Mouse (Mus musculus): ENCODE measurements around the gene Rtp1. TPM values are rescaled to one million over a fixed set of nuclear protein-coding genes. Genes with fewer than 3 reads are reported as not detected.

Gene Rtp1
- polyA plus RNA-seq (2012; rRNA removed), result 0.04 and 0.05 TPM in 2 replicates

DNA sequence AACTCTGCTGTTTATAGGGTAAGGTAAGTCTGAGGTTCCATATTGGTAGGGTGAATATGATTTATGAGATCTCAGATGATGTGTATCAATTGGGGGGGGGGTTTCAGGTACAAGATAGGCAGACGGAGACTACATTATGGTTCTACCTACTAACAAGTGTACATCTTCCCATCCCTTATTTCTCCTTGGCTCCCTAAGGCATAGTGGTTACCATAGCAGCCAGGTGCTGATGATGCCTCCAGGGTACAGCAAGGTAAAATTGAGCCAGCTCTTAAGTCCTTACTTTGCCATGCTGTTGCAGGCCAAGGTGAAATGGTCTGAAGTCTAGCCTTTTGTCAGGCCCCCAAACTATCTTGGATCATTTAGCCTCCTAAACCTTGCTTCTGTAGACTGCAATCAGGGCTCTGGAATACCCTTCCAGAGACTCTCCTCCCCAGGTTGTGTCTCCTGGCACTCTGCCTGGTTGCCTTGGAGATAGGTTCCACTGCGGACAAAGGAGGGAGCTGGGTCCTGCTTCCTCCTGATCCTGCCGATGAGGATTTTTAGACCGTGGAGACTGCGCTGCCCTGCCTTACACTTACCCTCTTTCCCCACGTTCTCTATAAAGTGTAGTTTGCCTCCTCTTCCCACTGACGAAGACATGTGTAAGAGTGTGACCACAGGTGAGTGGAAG is at the start of gene Rtp1:
Rtp1 (plus strand) TSS at position 487 of the 673 bp plus-strand sequence.
- Histone ChIP-seq H3K27me3 (ENCODE audit: control insufficient read depth, insufficient read depth, low read length) (no peaks in the 10 kb centered on the region), H3K4me1 (replicated peaks; ENCODE audit: control insufficient read depth, insufficient read depth, low read length) (no peaks in the 10 kb centered on the region), H3K27ac (ENCODE audit: control insufficient read depth, insufficient read depth, low read length) (no peak within 1 kb of the TSS), H3K36me3 (ENCODE audit: control insufficient read depth, insufficient read depth, low read length) (no peaks in the 10 kb centered on the region), H3K4me3 (ENCODE audit: control insufficient read depth, insufficient read depth, low read length) (no peak within 1 kb of the TSS)
- no peak for DNase-seq
- 88% methylated on average over 7 of the region's 7 CpGs for WGBS
- TF ChIP-seq CTCF (IDR thresholded peaks at IDR 0.05; ENCODE audit: borderline replicate concordance, control insufficient read depth, extremely low read depth, insufficient read depth, low read length, poor library complexity) (no peak), POLR2A (IDR thresholded peaks at IDR 0.05; ENCODE audit: control insufficient read depth, extremely low read depth, insufficient read depth, low read length, poor library complexity) (no peak)

DNA sequence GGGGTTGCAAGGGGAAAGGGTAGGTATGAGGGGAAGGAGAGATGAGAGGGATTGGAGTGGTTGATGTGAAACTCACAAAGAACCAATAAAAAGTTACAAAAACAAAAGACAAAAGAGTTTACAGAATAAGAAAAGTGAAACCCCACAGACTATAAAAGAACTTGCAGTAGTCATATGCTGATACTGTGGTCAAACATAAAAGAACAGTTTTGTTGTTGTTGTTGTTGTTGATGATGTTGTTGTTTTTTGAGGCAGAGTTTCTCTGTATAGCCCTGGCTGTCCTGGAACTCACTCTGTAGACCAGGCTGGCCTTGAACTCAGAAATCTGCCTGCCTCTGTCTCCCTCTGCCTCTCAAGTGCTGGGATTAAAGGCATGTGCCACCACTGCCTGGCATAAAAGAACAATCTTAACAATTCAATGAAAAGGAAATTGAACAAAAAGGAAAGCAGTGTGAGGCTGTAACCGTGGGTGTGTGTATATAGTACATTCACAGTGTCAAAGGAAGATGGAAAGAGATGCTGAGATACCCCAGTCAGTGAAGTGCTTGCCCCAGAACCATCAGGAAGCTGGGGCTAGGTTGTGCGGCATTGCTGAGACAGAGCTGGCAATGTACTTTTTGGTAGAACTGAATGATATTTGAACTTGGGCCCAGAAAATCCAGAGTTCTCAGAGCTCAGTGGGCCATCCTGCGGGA is 49.2 kb upstream of the Rtp1 start:
- no peak overlapping the region; the same call in 1 of the 2 replicates for H3K27ac ChIP-seq (ENCODE audit: control insufficient read depth, insufficient read depth, low read length)
- WGBS, result 81% methylated on average over 3 of the region's 3 CpGs
- no peaks in the 10 kb centered on the region for H3K36me3 ChIP-seq (ENCODE audit: control insufficient read depth, insufficient read depth, low read length)
- no peaks in the 10 kb centered on the region for H3K27me3 ChIP-seq (ENCODE audit: control insufficient read depth, insufficient read depth, low read length)
- H3K4me3 ChIP-seq (ENCODE audit: control insufficient read depth, insufficient read depth, low read length), result no peak overlapping the region
- peaks cover 14% of the 10 kb centered on the region for H3K4me1 ChIP-seq (replicated peaks; ENCODE audit: control insufficient read depth, insufficient read depth, low read length)
- no peak for DNase-seq
- TF ChIP-seq POLR2A (IDR thresholded peaks at IDR 0.05; ENCODE audit: control insufficient read depth, extremely low read depth, insufficient read depth, low read length, poor library complexity) (no peak), CTCF (IDR thresholded peaks at IDR 0.05; ENCODE audit: borderline replicate concordance, control insufficient read depth, extremely low read depth, insufficient read depth, low read length, poor library complexity) (no peak)

DNA sequence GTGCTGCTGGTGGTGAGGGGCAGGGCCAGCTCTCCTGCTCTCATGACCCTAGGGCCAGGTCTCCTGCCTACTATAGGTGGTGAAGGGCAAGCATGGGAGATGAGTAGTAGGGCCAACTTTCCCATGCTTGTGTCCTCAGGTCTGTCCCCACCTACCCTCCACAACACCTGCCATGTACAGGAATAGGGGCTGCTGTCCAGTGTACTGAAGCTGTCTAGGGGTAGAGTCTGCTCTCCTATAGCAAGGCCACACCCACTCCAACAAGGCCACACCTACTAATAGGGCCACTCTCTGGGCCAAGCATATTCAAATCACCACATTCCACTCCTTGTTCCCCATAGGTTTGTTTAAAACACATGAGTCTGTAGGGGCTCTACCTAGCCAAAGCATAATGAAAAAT is 44.6 kb upstream of the Rtp1 start:
- no peaks in the 10 kb centered on the region for H3K36me3 ChIP-seq (ENCODE audit: control insufficient read depth, insufficient read depth, low read length)
- no peak overlapping the region for H3K27ac ChIP-seq (ENCODE audit: control insufficient read depth, insufficient read depth, low read length)
- no peak for DNase-seq
- H3K4me3 ChIP-seq (ENCODE audit: control insufficient read depth, insufficient read depth, low read length), result no peak overlapping the region
- TF ChIP-seq CTCF (IDR thresholded peaks at IDR 0.05; ENCODE audit: borderline replicate concordance, control insufficient read depth, extremely low read depth, insufficient read depth, low read length, poor library complexity), result no peak
- no peak for TF ChIP-seq POLR2A (IDR thresholded peaks at IDR 0.05; ENCODE audit: control insufficient read depth, extremely low read depth, insufficient read depth, low read length, poor library complexity)
- peaks cover 7% of the 10 kb centered on the region for H3K4me1 ChIP-seq (replicated peaks; ENCODE audit: control insufficient read depth, insufficient read depth, low read length)
- no peaks in the 10 kb centered on the region for H3K27me3 ChIP-seq (ENCODE audit: control insufficient read depth, insufficient read depth, low read length)

DNA sequence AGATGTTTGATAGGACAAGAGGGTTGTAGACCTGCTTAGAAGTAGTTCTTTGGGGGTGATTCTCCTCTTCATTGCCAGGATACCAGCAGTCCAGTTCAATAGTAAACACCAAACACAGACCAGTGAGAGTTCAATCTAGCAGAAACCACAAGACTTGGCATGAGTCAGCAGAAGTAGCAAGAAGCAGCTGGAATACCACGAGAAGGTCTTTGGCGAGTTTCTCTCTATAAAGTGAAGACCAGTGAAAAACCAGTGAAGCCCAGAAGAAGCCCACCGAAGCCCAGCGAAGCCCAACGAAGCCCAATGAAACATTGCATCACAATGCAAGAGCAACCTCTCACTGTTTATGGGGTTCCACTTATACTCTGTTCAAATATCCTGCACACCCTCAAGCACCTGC is 31.0 kb upstream of the Rtp1 start:
- no peak for DNase-seq
- TF ChIP-seq CTCF (IDR thresholded peaks at IDR 0.05; ENCODE audit: borderline replicate concordance, control insufficient read depth, extremely low read depth, insufficient read depth, low read length, poor library complexity), result no peak
- TF ChIP-seq POLR2A (IDR thresholded peaks at IDR 0.05; ENCODE audit: control insufficient read depth, extremely low read depth, insufficient read depth, low read length, poor library complexity), result no peak
- H3K27me3 ChIP-seq (ENCODE audit: control insufficient read depth, insufficient read depth, low read length), result no peaks in the 10 kb centered on the region
- H3K4me1 ChIP-seq (replicated peaks; ENCODE audit: control insufficient read depth, insufficient read depth, low read length), result peaks cover 10% of the 10 kb centered on the region
- WGBS, result 68% methylated on average over 5 of the region's 5 CpGs
- no peak overlapping the region for H3K4me3 ChIP-seq (ENCODE audit: control insufficient read depth, insufficient read depth, low read length)
- no peaks in the 10 kb centered on the region for H3K36me3 ChIP-seq (ENCODE audit: control insufficient read depth, insufficient read depth, low read length)
- H3K27ac ChIP-seq (ENCODE audit: control insufficient read depth, insufficient read depth, low read length), result no peak overlapping the region

DNA sequence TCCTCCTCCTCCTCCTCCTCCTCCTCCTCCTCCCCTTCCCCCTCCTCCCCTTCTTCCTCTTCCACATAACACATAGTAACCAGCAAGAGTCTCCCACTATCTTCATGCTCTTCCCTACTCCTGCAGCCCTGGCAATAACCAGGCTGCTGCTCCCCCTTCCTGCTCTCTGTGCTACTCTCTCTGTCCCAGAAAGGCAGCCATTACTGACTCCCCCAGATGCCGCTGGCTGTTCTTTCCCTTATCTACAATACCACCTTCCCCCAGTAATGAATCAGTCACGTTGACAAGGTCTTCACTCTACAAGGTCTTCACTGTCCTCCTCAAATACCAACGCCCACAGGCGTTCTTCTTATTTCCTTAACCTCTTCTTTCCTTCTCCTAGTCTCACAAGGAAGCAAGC is 27.5 kb upstream of the Rtp1 start:
- 56% methylated on average over 4 of the region's 4 CpGs for WGBS
- DNase-seq, result no peak
- no peaks in the 10 kb centered on the region for H3K27me3 ChIP-seq (ENCODE audit: control insufficient read depth, insufficient read depth, low read length)
- no peaks in the 10 kb centered on the region for H3K36me3 ChIP-seq (ENCODE audit: control insufficient read depth, insufficient read depth, low read length)
- H3K4me1 ChIP-seq (replicated peaks; ENCODE audit: control insufficient read depth, insufficient read depth, low read length), result peaks cover 11% of the 10 kb centered on the region
- no peak overlapping the region for H3K27ac ChIP-seq (ENCODE audit: control insufficient read depth, insufficient read depth, low read length)
- TF ChIP-seq POLR2A (IDR thresholded peaks at IDR 0.05; ENCODE audit: control insufficient read depth, extremely low read depth, insufficient read depth, low read length, poor library complexity), result no peak
- TF ChIP-seq CTCF (IDR thresholded peaks at IDR 0.05; ENCODE audit: borderline replicate concordance, control insufficient read depth, extremely low read depth, insufficient read depth, low read length, poor library complexity), result no peak
- H3K4me3 ChIP-seq (ENCODE audit: control insufficient read depth, insufficient read depth, low read length), result no peak overlapping the region

DNA sequence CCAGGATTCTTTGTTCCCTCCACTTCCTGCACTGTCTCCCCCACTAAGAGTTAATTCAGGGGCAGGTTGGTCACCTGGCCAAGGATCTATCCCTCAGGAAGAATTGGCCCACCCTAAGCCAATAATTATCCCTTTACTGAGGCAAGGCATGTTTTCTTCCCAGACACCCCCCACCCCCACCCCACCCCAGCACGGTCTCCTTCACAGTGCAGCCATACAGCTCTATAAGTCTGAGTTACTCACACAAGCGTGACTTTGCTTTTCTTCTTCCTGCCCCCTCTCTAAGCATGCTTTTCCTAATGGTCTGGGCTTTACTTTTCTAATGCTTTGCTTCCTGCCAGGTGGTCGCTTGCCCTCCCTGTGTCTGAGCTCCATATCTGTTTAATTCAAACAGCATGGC is 27.0 kb upstream of the Rtp1 start:
- Histone ChIP-seq H3K27me3 (ENCODE audit: control insufficient read depth, insufficient read depth, low read length) (no peaks in the 10 kb centered on the region), H3K36me3 (ENCODE audit: control insufficient read depth, insufficient read depth, low read length) (no peaks in the 10 kb centered on the region), H3K27ac (ENCODE audit: control insufficient read depth, insufficient read depth, low read length) (no peak overlapping the region), H3K4me3 (ENCODE audit: control insufficient read depth, insufficient read depth, low read length) (no peak overlapping the region), H3K4me1 (replicated peaks; ENCODE audit: control insufficient read depth, insufficient read depth, low read length) (peaks cover 11% of the 10 kb centered on the region)
- DNase-seq, result no peak
- TF ChIP-seq POLR2A (IDR thresholded peaks at IDR 0.05; ENCODE audit: control insufficient read depth, extremely low read depth, insufficient read depth, low read length, poor library complexity) (no peak), CTCF (IDR thresholded peaks at IDR 0.05; ENCODE audit: borderline replicate concordance, control insufficient read depth, extremely low read depth, insufficient read depth, low read length, poor library complexity) (no peak)
- WGBS, result 40% methylated on average over 3 of the region's 3 CpGs

All from thymus, adult 2 months (tissue).